In the genomic region with DNA sequence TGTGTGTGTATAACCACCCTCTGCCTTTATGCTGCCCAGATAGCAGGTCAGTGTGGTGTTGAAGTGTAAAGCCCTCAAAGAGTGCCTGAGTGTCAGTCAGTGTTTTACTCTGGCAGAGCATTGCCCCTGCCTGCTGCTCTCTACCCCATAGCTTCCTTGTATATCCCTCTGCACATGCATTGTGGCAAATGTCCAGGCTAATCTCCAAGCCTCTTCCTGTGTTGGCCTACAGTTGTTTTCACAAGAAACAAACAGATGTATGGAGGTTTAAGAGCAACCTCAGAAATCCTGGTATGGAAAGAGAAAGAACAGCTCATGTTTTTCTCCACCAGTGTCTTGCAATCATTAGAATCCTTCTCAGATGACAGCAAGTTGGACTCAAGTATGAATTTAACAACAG, we compare ENCODE assay signal across 13 mouse cellular contexts.
"Had no signal": no experiment of that assay in that cellular context is flagged by ENCODE, and none has a peak within 500 bp of the region (broad histone marks: within the 10 kb centered on the region; RNA-seq: fewer than 3 reads in every experiment).

No protein-coding gene starts in this region.

- H3K27me3 ChIP-seq: kidney, embryonic 15.5 days; limb, embryonic 13.5 days; neural tube, embryonic 15.5 days had no signal

- H3K4me2 ChIP-seq: kidney, embryonic 15.5 days; limb, embryonic 13.5 days; neural tube, embryonic 15.5 days had no signal

- H3K9ac ChIP-seq: kidney, embryonic 15.5 days; limb, embryonic 13.5 days; liver, embryonic 14.5 days; neural tube, embryonic 15.5 days had no signal

- H3K4me3 ChIP-seq: kidney, embryonic 15.5 days; limb, embryonic 13.5 days; midbrain, embryonic 10.5 days; myocyte; neural tube, embryonic 15.5 days had no signal

- H3K36me3 ChIP-seq: kidney, embryonic 15.5 days; limb, embryonic 13.5 days; midbrain, embryonic 10.5 days; neural tube, embryonic 15.5 days had no signal

- H3K27ac ChIP-seq: kidney, embryonic 15.5 days; limb, embryonic 13.5 days; liver, embryonic 14.5 days; midbrain, embryonic 10.5 days; neural tube, embryonic 15.5 days; stomach, postnatal 0 days had no signal

- H3K9me3 ChIP-seq: kidney, embryonic 15.5 days; limb, embryonic 13.5 days; midbrain, embryonic 10.5 days; neural tube, embryonic 15.5 days had no signal

- DNase-seq: kidney, postnatal 14 days; left cerebral cortex, postnatal 4 days; lung, adult 18-20 months; midbrain, embryonic 14.5 days; thymus, adult 2 months; thymus, postnatal 25 days had no signal
